ENCODE assay signal across 8 mouse cellular contexts in genomic region chr5:51941255-51941924, GRCm38 (mm10).
DNase-seq lines count a peak whose midpoint lies in the region; ATAC-seq lines count a peak whose summit lies in the region.

No protein-coding gene starts in this region.

- peaks cover 16% of the 10 kb centered on the region for H3K4me1 ChIP-seq in erythroblast, embryonic 14.5 days (ENCODE audit: control insufficient read depth)
- H3K4me1 ChIP-seq in lung, embryonic 16.5 days (replicated peaks; ENCODE audit: control insufficient read depth, insufficient read depth, low read length) = no peaks in the 10 kb centered on the region
- peaks cover under 1% of the 10 kb centered on the region; the same call in 1 of the 2 replicates for H3K4me1 ChIP-seq in hindbrain, embryonic 10.5 days (replicated peaks)
- H3K4me1 ChIP-seq in hindbrain, embryonic 13.5 days (replicated peaks) = peaks cover under 1% of the 10 kb centered on the region; the same call in 1 of the 2 replicates

- no peak overlapping the region for H3K9ac ChIP-seq in lung, embryonic 16.5 days (ENCODE audit: low read length)
- no peak overlapping the region for H3K9ac ChIP-seq in hindbrain, embryonic 13.5 days

- ATAC-seq in lung, embryonic 16.5 days (ENCODE audit: low read depth) = peak; percentile 78
- ATAC-seq in hindbrain, embryonic 13.5 days (ENCODE audit: low FRiP score) = no peak

- H3K4me3 ChIP-seq in erythroblast, embryonic 14.5 days (replicated peaks) = peak overlapping the region; percentile 37
- H3K4me3 ChIP-seq in lung, embryonic 16.5 days (ENCODE audit: low read length) = no peak overlapping the region
- H3K4me3 ChIP-seq in hindbrain, embryonic 10.5 days = no peak overlapping the region
- H3K4me3 ChIP-seq in hindbrain, embryonic 13.5 days = no peak overlapping the region

- H3K27me3 ChIP-seq in erythroblast, embryonic 14.5 days (ENCODE audit: control insufficient read depth) = no peaks in the 10 kb centered on the region
- no peaks in the 10 kb centered on the region for H3K27me3 ChIP-seq in lung, embryonic 16.5 days (ENCODE audit: control insufficient read depth, insufficient read depth, low read depth, low read length)
- H3K27me3 ChIP-seq in hindbrain, embryonic 10.5 days (ENCODE audit: insufficient read depth, poor library complexity, severe bottlenecking) = no peaks in the 10 kb centered on the region
- H3K27me3 ChIP-seq in hindbrain, embryonic 13.5 days = no peaks in the 10 kb centered on the region

- H3K4me2 ChIP-seq in lung, embryonic 16.5 days (ENCODE audit: low read depth, low read length) = 0 out of 2 replicates have a peak overlapping the region, but pooled peaks have one; percentile 0
- no peak overlapping the region for H3K4me2 ChIP-seq in hindbrain, embryonic 13.5 days

- WGBS in lung, embryonic 16.5 days = 24% methylated on average over 8 of the region's 8 CpGs
- 57% methylated on average over 8 of the region's 8 CpGs for WGBS in hindbrain, embryonic 10.5 days
- WGBS in hindbrain, embryonic 13.5 days = 66% methylated on average over 8 of the region's 8 CpGs

- no peak overlapping the region for H3K27ac ChIP-seq in lung, embryonic 16.5 days (ENCODE audit: low read length)
- H3K27ac ChIP-seq in hindbrain, embryonic 10.5 days = no peak overlapping the region
- H3K27ac ChIP-seq in hindbrain, embryonic 13.5 days = no peak overlapping the region

- no peaks in the 10 kb centered on the region for H3K9me3 ChIP-seq in erythroblast, embryonic 14.5 days (ENCODE audit: control insufficient read depth, low read length)
- no peaks in the 10 kb centered on the region for H3K9me3 ChIP-seq in lung, embryonic 16.5 days (ENCODE audit: control insufficient read depth, low read length)
- no peaks in the 10 kb centered on the region for H3K9me3 ChIP-seq in hindbrain, embryonic 10.5 days
- no peaks in the 10 kb centered on the region for H3K9me3 ChIP-seq in hindbrain, embryonic 13.5 days

- H3K36me3 ChIP-seq in erythroblast, embryonic 14.5 days (ENCODE audit: control insufficient read depth) = no peaks in the 10 kb centered on the region
- no peaks in the 10 kb centered on the region for H3K36me3 ChIP-seq in lung, embryonic 16.5 days (ENCODE audit: control insufficient read depth, insufficient read depth, low read length)
- H3K36me3 ChIP-seq in hindbrain, embryonic 10.5 days = no peaks in the 10 kb centered on the region
- no peaks in the 10 kb centered on the region for H3K36me3 ChIP-seq in hindbrain, embryonic 13.5 days

- DNase-seq in embryo, embryonic 10 days (ENCODE audit: low spot score) = peak; percentile 16
- DNase-seq in embryo, embryonic 9.5 days (ENCODE audit: extremely low spot score) = no peak
- peak; percentile 96 for DNase-seq in 3T3-L1 (ENCODE audit: low read depth, low spot score)
- DNase-seq in hindbrain, embryonic 10.5 days (ENCODE audit: low spot score) = no peak
- no peak for DNase-seq in left cerebral cortex, adult 11 months (ENCODE audit: low spot score)

Comparison
In these comparisons a context has a peak if more than half of its experiments do, and no peak if none do; other contexts are left out.
1. DNase-seq: peak in embryo, embryonic 10 days (single experiment) and 3T3-L1 (single experiment); none in embryo, embryonic 9.5 days (single experiment), hindbrain, embryonic 10.5 days (single experiment) and left cerebral cortex, adult 11 months (single experiment).